Mouse (Mus musculus) gastrocnemius, postnatal 36 days (tissue): ENCODE measurements around the gene Fras1. TPM values are rescaled to one million over a fixed set of nuclear protein-coding genes. Genes with fewer than 3 reads are reported as not detected.

Experiments
- DNase-seq, 2 experiments: peaks; one replicate each; pipeline ENCODE4 v3.0.0; 2022
- intact Hi-C: fragments of 180-260 bp; cut with DNase I; formaldehyde crosslinking; loops from one replicate; pipeline ENCODE4 v1.15.1; 2025
- total RNA-seq, 2 experiments: library from RNA; stranded (reverse); gene quantifications; 2 replicates each; pipeline ENCODE4 v1.2.3; 2021

Fras1 gene
- total RNA-seq, 2 experiments from 2014 or later: 2.9 to 3.4 TPM

- intact Hi-C loops: no loop called here
- DNase-seq: no peak
Measured at GRCm38 (mm10) chr5:96824769-96825327, 451.1 kb downstream of the Fras1 start.

GRCm38 (mm10) chr5:96827176-96827575 is 453.4 kb downstream of the Fras1 start:
- DNase-seq: no peak
- intact Hi-C loops: no loop called here

Other genes with a start within 250 kb of the Fras1 start
- 10 to 100 TPM; 25.9 to 33.5 TPM for gene Cnot6l, start 209.8 kb upstream of the Fras1 start, total RNA-seq
- 10 to 100 TPM; 24.5 to 25.2 TPM for gene Mrpl1, start 164.5 kb upstream of the Fras1 start, total RNA-seq